Mouse (Mus musculus) spleen, postnatal 14 days (tissue): ENCODE results near the gene Olfr19.
"Not testable (repeated sequence)": the region's sequence is repeated elsewhere in the genome, so short reads cannot be mapped to it uniquely, and the experiment has no call there.

Experiments used
- DNase-seq, 2 experiments: peaks; one replicate each; pipeline ENCODE4 v3.0.0; 2021 to 2022; ENCODE audit warnings: low spot score in 2 of 2

The Olfr19 gene

DNA sequence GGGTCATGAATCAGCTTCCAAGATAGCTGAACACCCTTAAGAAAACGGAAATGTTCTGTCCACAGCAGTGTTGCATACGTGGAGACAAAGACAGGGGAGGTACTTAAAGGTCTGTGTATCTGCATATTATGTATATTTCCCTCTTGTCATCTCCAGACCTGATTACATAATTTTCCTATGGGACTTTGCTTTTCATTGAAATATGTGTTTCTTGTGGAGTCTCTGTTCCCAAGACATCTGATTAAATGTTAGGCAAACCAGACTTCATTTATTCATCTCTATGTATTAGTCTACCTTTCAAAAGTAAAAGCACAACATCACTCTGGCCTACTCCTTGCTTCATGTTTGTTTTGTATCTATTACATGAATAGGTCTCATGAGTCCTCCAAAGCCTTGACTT, at the start of gene Olfr19:
Gene Olfr19, minus strand, starts transcription at position 101 of the 400 bp plus-strand sequence.
- DNase-seq, result no peak

DNA sequence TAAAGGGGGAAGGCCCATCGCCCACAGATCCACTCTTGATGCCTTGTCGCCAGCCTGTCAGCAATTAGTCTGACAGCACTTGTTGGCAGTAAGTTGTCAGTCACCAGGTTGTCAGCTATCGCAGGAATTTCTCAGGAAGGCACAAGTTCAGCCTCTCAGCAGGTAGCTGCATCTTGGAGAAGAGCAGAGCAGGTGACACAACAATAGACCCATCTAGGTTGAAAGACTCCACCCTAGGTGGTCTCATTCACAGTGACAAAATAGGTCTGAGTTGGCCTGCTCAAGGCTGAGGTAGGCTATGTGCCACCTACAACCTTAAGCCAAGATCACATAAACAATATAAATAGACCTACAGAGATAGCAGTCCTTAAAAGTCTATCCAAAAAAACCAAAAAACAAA, 8.8 kb upstream of the Olfr19 start:
- no peak for DNase-seq

DNA sequence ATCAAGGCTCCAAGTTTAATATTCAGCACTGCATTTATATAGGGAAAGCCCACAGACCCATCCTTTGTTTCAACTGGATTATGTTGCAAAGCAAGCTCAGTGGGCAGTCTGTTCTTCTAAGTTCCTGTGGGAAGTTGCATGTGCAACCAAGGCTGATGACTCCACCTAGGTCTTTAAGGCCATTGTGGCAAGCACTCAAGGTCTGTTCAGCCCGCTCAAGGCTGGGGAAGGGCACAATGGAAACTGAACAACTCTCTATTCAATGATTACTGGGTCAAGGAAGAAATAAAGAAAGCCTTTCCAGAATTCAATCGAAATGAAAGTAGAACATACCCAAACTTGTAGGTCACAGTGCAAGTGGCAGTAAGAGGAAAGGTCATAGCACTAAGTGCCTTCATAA, 7.8 kb upstream of the Olfr19 start:
- DNase-seq, result no peak

DNA sequence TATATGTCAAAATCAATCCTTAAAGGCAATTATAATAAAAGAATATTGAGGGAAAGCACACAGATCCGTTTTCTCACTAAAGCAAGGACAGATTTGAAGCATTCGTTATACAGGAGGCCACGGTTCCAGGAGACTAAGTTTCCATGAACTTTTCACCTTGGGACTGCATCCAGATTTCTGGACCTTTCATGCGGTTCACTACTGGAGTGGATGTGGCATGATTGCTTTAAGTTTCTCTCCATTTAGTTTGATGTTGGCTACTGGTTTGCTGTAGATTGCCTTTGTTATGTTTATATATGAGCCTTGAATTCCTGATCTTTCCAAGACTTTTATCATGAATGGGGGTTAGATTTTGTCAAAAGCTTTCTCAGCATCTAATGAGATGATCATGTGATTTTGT, 11.2 kb downstream of the Olfr19 start:
- DNase-seq, result no peak

DNA sequence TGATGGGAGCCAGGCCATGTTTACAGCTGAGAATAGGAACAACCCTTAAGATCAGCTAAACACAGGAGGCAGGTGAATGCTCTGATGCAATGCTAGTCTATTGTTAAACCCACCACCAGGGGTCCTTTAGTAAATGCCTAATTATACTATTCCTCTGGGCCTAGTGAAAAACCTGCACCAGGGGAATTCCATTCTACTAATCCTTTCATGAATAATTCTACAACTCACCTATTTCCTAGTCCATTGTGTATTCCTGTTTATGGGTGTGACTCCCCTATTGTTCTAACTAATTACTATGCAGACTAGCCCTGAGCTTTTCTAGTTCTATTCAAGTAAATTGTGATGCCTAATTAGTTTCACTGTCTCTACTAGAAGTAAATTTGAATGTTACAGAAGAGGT, 11.7 kb downstream of the Olfr19 start:
- not testable (repeated sequence) for DNase-seq

DNA sequence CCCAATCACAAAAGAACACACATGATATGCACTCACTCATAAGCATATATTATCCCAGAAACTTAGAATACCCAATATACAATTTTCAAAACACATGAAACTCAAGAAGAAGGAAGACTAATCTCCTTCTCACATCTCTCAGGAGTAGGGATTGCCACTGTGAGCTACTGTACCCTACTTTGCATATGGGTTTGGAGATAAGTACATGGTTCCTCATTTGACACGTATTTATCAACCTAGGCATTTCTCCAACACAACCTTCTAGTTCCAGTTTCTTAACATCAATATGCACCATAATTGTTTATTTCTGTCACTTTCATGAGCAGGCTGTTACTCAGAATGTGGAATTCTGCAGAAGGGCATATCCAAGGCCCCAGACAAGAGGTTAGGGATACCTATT, 31.1 kb downstream of the Olfr19 start:
- no peak for DNase-seq

DNA sequence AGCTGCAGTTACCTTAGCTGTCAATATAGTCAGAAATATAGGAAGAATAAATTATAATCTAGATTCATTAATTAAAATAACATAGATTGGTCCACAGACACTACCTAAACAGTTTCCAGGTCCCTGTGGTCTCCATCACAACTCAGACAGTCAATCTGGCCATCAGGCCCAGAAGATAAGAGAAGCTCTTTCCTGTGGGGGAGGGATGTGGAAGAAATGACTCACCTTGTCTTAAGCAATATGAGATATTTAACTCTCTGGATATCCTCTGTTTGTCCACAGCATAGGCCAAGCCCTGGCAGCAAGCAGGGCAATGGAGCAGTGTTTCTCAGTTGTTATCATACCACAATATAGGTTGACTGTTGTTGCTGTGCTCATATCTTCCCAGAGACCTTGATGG, 42.5 kb downstream of the Olfr19 start:
- DNase-seq, result no peak
